Mouse (Mus musculus): ENCODE measurements around the gene Dpp8. TPM values are rescaled to one million over a fixed set of nuclear protein-coding genes. Genes with fewer than 3 reads are reported as not detected.

Dpp8 gene
- polyA plus RNA-seq, 1 experiment: 45.3 TPM

DNA sequence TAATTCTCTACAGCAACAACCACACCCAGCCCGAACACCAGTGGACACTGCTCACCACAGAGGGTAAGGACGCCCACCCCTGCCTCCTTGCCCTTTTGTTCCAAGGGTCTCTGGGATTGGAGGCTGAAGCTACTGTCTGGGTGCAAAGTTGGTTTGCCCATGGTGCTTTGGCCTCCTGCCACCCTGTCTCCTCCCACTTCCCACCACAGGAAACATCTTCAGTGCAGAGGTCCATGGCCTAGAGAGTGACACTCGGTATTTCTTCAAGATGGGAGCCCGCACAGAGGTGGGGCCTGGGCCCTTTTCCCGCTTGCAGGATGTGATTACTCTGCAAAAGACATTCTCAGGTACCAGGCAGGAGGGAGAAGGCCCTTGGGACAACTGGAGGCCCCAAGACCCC, 99.5 kb downstream of the Dpp8 start:
- Histone ChIP-seq H3K27ac (ENCODE audit: insufficient read depth, low read depth, low read length) (no peak overlapping the region), H3K36me3 (ENCODE audit: control insufficient read depth, insufficient read depth, low read length) (no peaks in the 10 kb centered on the region), H3K27me3 (replicated peaks; ENCODE audit: control insufficient read depth, insufficient read depth, low read length) (no peaks in the 10 kb centered on the region), H3K4me3 (ENCODE audit: insufficient read depth, low read depth, low read length) (no peak overlapping the region), H3K4me1 (ENCODE audit: control insufficient read depth, insufficient read depth, low read length) (no peaks in the 10 kb centered on the region)
- no peak for TF ChIP-seq POLR2A (IDR thresholded peaks at IDR 0.05; ENCODE audit: low read depth, low read length)
- TF ChIP-seq CTCF (conservative IDR thresholded peaks at IDR 0.05; ENCODE audit: insufficient read depth, insufficient read length, low read depth, low read length): no peak
- 74% methylated on average over 5 of the region's 5 CpGs for WGBS
- no peak for DNase-seq

Other genes starting within 250 kb of the Dpp8 start
- gene Dennd4a, start 221.1 kb upstream of the Dpp8 start, polyA plus RNA-seq (2012; rRNA removed): 4.5 and 5.1 TPM in 2 replicates
- gene Slc24a1, start 80.8 kb upstream of the Dpp8 start, polyA plus RNA-seq (2012; rRNA removed): not detected in 2 replicates
- 16.5 and 17.3 TPM in 2 replicates for gene Ints14, start 71.5 kb upstream of the Dpp8 start, polyA plus RNA-seq (2012; rRNA removed)
- gene Hacd3, start 10.7 kb upstream of the Dpp8 start, polyA plus RNA-seq (2012; rRNA removed): 36.9 and 37.5 TPM in 2 replicates
- gene Igdcc4, start 69.1 kb downstream of the Dpp8 start, polyA plus RNA-seq (2012; rRNA removed): 0.57 and 0.83 TPM in 2 replicates
- gene Igdcc3, start 108.8 kb downstream of the Dpp8 start, polyA plus RNA-seq (2012; rRNA removed): 0.72 and 0.94 TPM in 2 replicates
- gene Parp16, start 162.9 kb downstream of the Dpp8 start, polyA plus RNA-seq (2012; rRNA removed): 11.0 and 11.9 TPM in 2 replicates
- 1.1 and 1.4 TPM in 2 replicates for gene Cilp, start 232.8 kb downstream of the Dpp8 start, polyA plus RNA-seq (2012; rRNA removed)